ENCODE assay signal across 13 mouse cellular contexts in genomic region chr10:13022103-13022502, GRCm38 (mm10).
"Had no signal": no experiment of that assay in that cellular context is flagged by ENCODE, and none has a peak within 500 bp of the region (broad histone marks: within the 10 kb centered on the region; RNA-seq: fewer than 3 reads in every experiment).

No protein-coding gene starts in this region.

- H3K27ac ChIP-seq: left cerebral cortex, adult 2 months; limb, embryonic 10.5 days; liver, embryonic 15.5 days; midbrain, embryonic 15.5 days; stomach, embryonic 15.5 days had no signal

- DNase-seq: kidney, postnatal 25 days; lung, adult 2 months; lung, postnatal 36 days; right cerebral cortex, postnatal 14 days; thymus, adult 2 months; thymus, postnatal 25 days had no signal

- H3K4me3 ChIP-seq: left cerebral cortex, adult 2 months; limb, embryonic 10.5 days; liver, embryonic 15.5 days; midbrain, embryonic 15.5 days; stomach, embryonic 15.5 days had no signal

- H3K4me2 ChIP-seq: liver, embryonic 11.5 days; liver, embryonic 15.5 days; midbrain, embryonic 15.5 days; stomach, embryonic 15.5 days had no signal

- H3K9ac ChIP-seq: liver, embryonic 15.5 days; midbrain, embryonic 15.5 days; stomach, embryonic 15.5 days had no signal

- H3K27me3 ChIP-seq: liver, embryonic 15.5 days; midbrain, embryonic 15.5 days; stomach, embryonic 15.5 days had no signal

- H3K36me3 ChIP-seq: limb, embryonic 10.5 days; liver, embryonic 15.5 days; midbrain, embryonic 15.5 days; stomach, embryonic 15.5 days had no signal

- ATAC-seq: lung, postnatal 0 days; midbrain, embryonic 15.5 days had no signal

- H3K9me3 ChIP-seq: limb, embryonic 10.5 days; liver, embryonic 15.5 days; midbrain, embryonic 15.5 days; stomach, embryonic 15.5 days had no signal

- H3K4me1 ChIP-seq: liver, embryonic 15.5 days; midbrain, embryonic 15.5 days; stomach, embryonic 15.5 days had no signal
